Mouse (Mus musculus) kidney, adult 18-20 months (tissue): ENCODE measurements around the gene Palb2.
A peak's percentile ranks its signal among the peaks of the same experiment; 100 is the strongest.
"Not testable (repeated sequence)": the region's sequence is repeated elsewhere in the genome, so short reads cannot be mapped to it uniquely, and the experiment has no call there.

Source experiments
- DNase-seq: peaks from one replicate; pipeline ENCODE4 v3.0.0; 2021

Gene Palb2

GRCm38 (mm10) chr7:122132497-122133337 is at the start of gene Palb2, which contains the start of gene Dctn5:
TSS of gene Palb2 (minus strand) at chr7:122132985.
TSS of gene Dctn5 (plus strand) at chr7:122133041.
- peak; percentile 97 for DNase-seq

DNA sequence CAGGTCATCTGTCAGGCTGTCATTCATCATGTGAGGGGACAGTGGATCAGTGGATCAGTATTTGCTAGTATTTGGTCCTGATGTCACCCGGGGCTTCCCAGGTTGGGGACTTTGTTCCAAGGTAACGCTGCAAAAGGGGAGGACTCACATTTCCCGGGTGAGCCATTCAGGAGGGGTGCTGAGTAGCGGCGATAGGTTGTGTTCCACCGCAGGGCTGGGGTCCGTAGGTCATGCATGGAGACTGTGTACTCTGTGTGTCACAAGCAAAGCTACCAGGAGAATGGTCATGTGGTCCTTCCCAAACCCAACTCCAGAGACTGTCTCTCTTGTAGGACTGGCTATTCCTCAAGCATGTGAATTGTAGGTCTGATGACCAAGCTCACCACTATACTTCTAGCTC is 47.9 kb upstream of the Palb2 start:
- DNase-seq, result no peak

DNA sequence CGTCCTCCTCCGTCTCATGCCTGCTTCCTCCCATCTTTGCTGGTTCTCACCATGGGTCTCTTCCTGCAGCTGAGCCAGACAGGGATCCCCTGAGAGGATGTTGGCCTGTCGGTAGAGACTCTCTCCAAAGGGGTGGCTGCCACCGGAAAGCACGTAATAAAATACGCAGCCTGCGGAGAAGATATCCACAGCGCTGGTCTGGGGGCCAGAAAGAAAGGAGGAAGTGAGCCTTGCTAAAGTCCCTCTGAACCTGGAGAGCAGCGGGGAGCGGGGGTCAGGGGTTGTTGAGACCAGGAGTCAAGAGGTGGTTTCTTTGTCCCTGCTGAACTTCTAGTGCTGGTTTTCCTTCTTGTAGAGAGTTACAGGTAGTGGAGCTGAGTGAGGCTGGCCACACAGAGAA is 38.8 kb upstream of the Palb2 start:
- no peak for DNase-seq

GRCm38 (mm10) chr7:122170705-122171104 is 37.9 kb upstream of the Palb2 start:
- DNase-seq, result no peak

- DNase-seq, result no peak
These were observed 34.4 kb upstream of the Palb2 start for GRCm38 (mm10) chr7:122167203-122167602.

DNA sequence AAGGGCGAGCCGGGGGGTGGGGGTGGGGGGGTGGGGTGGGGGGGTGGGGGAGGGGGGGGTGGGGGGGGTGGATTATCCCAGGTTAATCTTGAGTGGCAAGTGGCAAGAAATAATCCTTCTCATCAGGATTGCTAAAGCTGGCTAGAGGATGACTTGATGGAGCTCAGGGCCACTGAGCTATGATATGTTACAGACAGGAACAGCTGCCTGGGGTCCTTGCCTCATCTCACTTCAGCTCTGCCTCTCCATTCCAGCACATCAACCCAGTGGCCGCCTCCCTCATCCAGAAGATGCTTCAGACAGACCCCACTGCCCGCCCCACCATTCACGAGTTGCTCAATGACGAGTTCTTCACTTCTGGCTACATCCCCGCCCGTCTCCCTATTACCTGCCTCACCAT is 31.0 kb upstream of the Palb2 start:
- DNase-seq, result no peak

GRCm38 (mm10) chr7:122160037-122160436 is 27.3 kb upstream of the Palb2 start:
- no peak for DNase-seq

DNA sequence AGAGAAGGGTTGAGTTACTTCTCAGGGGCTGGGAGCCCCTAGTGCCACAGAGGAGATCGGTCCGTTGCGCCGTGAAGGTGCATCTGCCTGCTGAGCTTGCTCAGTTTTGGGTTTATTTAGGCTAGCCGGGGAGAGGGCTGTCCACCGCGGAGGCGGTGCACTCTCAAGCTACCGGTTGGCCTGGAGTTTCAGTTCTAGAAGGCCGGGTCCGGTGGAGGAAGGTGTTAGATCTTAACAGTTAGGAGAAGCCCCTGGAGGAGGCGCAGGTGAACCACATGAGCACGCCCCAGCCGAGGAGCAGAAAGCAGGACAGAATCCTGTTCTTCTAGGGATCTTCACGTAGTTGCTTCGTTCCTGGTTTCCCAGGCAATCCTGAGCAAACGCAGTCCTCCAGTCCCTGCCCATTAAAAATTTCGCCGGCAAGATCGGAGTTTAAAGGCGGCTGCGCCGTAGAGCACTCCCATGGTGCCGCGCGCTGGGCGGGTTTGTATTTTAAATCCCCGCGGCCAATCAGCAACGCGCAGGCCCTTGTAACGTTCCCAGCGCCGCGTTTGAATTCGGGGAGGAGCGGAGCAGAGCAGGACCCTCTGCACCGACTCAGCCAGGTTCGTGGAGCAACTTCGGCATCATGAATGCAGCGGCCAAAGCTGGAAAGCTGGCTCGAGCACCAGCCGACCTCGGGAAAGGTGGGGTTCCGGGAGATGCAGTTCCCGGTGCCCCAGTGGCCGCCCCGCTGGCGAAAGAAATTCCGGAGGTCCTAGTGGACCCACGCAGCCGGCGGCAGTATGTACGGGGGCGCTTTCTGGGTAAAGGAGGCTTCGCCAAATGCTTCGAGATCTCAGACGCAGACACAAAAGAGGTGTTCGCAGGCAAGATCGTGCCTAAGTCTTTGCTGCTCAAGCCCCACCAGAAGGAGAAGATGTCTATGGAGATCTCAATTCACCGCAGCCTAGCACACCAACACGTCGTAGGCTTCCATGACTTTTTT is 26.4 kb upstream of the Palb2 start, which contains the start of gene Plk1:
Plk1 (plus strand) TSS at position 525 of the 988 bp plus-strand sequence.
- DNase-seq, result peak; percentile 81

GRCm38 (mm10) chr7:122158488-122158887 is 25.7 kb upstream of the Palb2 start:
- DNase-seq, result no peak

DNA sequence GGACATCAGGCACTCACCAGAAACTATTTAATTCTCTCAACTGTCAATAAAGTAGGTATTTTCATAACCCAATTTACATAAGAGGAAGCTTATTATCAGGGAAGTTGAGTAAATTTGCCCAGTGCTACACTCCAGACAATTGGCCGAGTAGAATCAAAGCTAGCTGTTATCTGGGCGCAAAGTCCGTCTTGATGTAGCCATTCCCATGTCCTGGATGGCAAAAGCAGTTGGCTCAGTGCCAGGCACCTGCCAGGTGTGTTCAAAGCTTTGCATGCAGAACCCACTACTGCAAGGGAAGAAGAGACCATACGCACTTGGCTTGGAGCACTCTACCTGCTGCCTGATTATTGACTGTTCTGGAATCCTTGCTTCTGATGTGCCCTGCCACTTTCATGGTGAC is 19.7 kb upstream of the Palb2 start:
- no peak for DNase-seq

DNA sequence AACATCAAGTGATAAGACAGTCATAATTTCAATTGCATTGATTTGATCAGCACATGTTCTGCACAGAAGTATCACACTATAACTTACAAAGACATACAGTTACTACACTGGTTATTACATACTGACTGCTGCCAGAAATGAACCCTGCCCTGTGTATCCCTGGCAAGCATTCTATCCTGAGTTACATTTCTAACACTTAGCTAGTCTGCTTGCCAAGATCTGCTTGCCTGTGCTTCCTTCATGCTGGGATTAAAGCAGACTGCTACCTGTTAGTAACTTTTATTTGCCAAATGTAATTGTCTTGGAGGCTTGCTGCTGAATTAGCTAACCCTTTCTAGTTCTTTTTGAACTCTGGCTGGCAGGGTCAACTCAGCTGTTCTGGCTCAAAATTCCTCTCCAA is 8.2 kb upstream of the Palb2 start:
- DNase-seq, result no peak

GRCm38 (mm10) chr7:122138190-122138589 is 5.4 kb upstream of the Palb2 start:
- DNase-seq, result no peak

DNA sequence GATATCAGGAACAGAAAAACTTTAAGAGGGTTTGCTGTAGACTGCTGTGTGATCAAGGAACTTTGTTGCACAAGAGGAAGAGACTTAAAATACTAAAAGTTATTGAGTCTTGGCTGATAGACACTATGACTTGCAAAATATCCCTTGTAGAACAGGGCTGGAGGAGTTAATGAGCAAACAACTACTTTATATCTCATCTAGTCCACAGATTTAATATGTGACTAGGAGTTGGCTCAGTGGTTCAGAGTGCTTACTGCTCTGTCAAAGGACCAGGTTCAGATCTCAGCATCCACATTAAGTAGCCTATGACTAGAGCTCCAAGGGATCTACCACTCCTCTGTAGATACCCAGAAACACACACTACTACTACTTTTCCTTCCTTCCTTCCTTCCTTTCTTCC is 4.3 kb upstream of the Palb2 start:
- DNase-seq, result no peak

- peak; percentile 38 for DNase-seq
These were observed 2.3 kb upstream of the Palb2 start for GRCm38 (mm10) chr7:122135070-122135469.

DNA sequence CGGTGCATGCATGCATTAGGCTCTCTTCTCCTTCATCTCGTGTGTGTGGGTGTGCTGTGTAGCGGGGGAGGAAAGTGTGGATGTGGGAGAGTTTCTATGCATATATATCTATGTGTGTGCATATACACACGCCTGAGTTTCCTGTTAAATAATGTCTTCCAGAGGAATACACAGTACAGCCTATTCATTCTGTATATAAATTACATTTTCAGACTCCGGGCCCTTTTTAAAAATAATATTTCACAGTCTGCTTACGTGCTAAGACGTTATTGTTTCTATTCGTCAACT is 497 bp upstream of the Palb2 start:
- DNase-seq, result no peak

GRCm38 (mm10) chr7:122131834-122132233 is 951 bp downstream of the Palb2 start:
- DNase-seq, result no peak

DNA sequence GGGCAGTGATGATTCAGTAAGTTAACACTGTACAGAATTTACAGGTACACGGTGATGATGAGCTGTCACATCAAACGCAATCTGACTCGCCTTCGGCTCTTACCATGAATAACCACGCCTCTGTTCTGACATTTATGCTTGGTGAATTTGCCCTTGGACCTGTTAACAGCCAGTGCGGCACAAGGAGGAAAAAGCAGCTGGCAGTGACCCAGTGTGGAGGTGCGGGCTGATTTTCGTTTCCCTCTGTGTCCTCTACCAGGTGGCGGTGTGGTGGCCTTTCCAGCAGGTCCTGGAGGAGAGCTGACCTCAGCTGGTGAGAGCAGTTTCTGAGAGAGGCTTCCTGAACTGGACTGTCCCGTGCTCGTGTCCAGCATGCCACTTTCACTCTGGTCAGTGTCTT is 5.8 kb downstream of the Palb2 start:
- peak; percentile 20 for DNase-seq

GRCm38 (mm10) chr7:122125636-122126035 is 7.1 kb downstream of the Palb2 start:
- no peak for DNase-seq

DNA sequence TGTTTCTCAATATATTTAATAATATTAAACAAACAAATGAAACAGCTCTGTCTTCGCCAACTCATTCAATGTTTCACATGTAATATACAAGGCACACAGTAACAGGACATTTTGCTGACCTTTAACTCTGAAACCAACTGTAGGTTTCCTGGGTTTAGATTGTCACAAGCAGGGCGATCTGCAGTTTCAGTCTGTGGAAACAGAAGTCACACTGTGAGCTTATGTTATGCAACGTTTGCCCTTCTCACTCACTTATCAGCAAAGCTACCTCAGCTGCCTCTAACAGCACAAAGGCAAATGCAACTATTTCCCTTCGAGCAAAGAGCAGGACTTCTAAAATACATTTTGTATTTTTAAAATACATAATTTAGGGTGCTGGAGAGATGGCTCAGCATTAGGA is 9.3 kb downstream of the Palb2 start:
- DNase-seq, result no peak

GRCm38 (mm10) chr7:122108206-122108605 is 24.6 kb downstream of the Palb2 start:
- DNase-seq, result no peak

- DNase-seq, result peak; percentile 93
These were observed 31.0 kb downstream of the Palb2 start, which contains the start of gene Ndufab1 for GRCm38 (mm10) chr7:122101747-122102244. TSS of gene Ndufab1 (minus strand) at chr7:122101886.

- not testable (repeated sequence) for DNase-seq
These were observed 31.6 kb downstream of the Palb2 start for GRCm38 (mm10) chr7:122101014-122101746.

GRCm38 (mm10) chr7:122099222-122099621 is 33.6 kb downstream of the Palb2 start:
- DNase-seq, result peak; percentile 58
